ENCODE assay signal across 8 mouse cellular contexts in the genomic region with DNA sequence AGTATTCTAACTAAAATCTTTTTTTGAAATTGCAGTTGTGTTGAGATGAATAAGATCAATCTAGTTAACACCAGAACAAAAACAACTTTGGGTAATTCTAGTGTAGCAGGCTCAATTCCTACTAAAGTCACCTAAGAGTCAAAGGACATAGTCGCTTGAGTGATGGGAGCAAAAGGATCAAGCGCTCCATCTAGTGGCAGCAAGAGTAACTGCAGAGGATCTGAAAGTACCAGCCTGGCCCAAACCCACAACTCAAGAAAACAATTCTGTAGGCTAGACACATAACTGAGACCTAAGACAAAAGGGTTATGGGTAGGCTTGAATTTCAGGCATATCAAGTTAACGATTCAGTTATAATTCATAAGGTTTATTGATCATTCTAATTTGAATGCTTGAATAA. TPM values are rescaled to one million over a fixed set of nuclear protein-coding genes. Genes with fewer than 3 reads are reported as not detected.
A peak's percentile ranks its signal among the peaks of the same experiment; 100 is the strongest.
DNase-seq lines count a peak whose midpoint lies in the region; ATAC-seq and TF ChIP-seq lines count a peak whose summit lies in the region.

No protein-coding gene starts in this region.

- 3% methylated on average over 3 of the region's 3 CpGs for WGBS in forebrain, embryonic 11.5 days
- WGBS in hindbrain, postnatal 0 days, result under 1% methylated on average over 3 of the region's 3 CpGs
- WGBS in limb, embryonic 14.5 days, result 4% methylated on average over 3 of the region's 3 CpGs
- 2% methylated on average over 3 of the region's 3 CpGs for WGBS in midbrain, postnatal 0 days

- no peak overlapping the region for H3K4me2 ChIP-seq in forebrain, embryonic 11.5 days (ENCODE audit: low read depth, low read length, severe bottlenecking)
- no peak overlapping the region for H3K4me2 ChIP-seq in hindbrain, postnatal 0 days (ENCODE audit: low read depth, low read length)
- H3K4me2 ChIP-seq in limb, embryonic 14.5 days (replicated peaks; ENCODE audit: low read depth, low read length, severe bottlenecking), result no peak overlapping the region
- H3K4me2 ChIP-seq in midbrain, postnatal 0 days (ENCODE audit: low read depth, low read length, poor library complexity, severe bottlenecking), result no peak overlapping the region

- no peak overlapping the region for H3K9ac ChIP-seq in forebrain, embryonic 11.5 days (ENCODE audit: low read length)
- no peak overlapping the region for H3K9ac ChIP-seq in hindbrain, postnatal 0 days (replicated peaks; ENCODE audit: low read length)
- H3K9ac ChIP-seq in limb, embryonic 14.5 days (ENCODE audit: low read depth, low read length, severe bottlenecking), result no peak overlapping the region
- H3K9ac ChIP-seq in midbrain, postnatal 0 days (replicated peaks; ENCODE audit: low read length, poor library complexity, severe bottlenecking), result no peak overlapping the region

- peak; percentile 92 for TF ChIP-seq CTCF in hindbrain, postnatal 0 days (IDR thresholded peaks at IDR 0.05; ENCODE audit: low read depth)
- TF ChIP-seq CTCF in midbrain, postnatal 0 days (IDR thresholded peaks at IDR 0.05), result peak; percentile 90

- ATAC-seq in forebrain, embryonic 11.5 days (replicated peaks; ENCODE audit: low FRiP score), result peak; percentile 62
- peak; percentile 74 for ATAC-seq in hindbrain, postnatal 0 days
- ATAC-seq in limb, embryonic 14.5 days (ENCODE audit: low FRiP score, low read depth), result peak; percentile 71; the same call in 1 of the 2 replicates
- peak; percentile 71; the same call in 1 of the 2 replicates for ATAC-seq in midbrain, postnatal 0 days (ENCODE audit: low FRiP score)

- no peaks in the 10 kb centered on the region for H3K27me3 ChIP-seq in forebrain, embryonic 11.5 days (ENCODE audit: control insufficient read depth, insufficient read depth, low read length)
- H3K27me3 ChIP-seq in hindbrain, postnatal 0 days (ENCODE audit: insufficient read depth, low read length), result no peaks in the 10 kb centered on the region
- no peaks in the 10 kb centered on the region for H3K27me3 ChIP-seq in limb, embryonic 14.5 days (ENCODE audit: control insufficient read depth, insufficient read depth, low read length)
- H3K27me3 ChIP-seq in midbrain, postnatal 0 days (ENCODE audit: insufficient read depth, low read length), result no peaks in the 10 kb centered on the region

- no peak for TF ChIP-seq POLR2A in limb, embryonic 14.5 days (IDR thresholded peaks at IDR 0.05; ENCODE audit: borderline replicate concordance, extremely low read depth, insufficient read depth, insufficient read length)

- H3K4me1 ChIP-seq in forebrain, embryonic 11.5 days (replicated peaks; ENCODE audit: control insufficient read depth, insufficient read depth, low read length), result no peaks in the 10 kb centered on the region
- no peaks in the 10 kb centered on the region for H3K4me1 ChIP-seq in hindbrain, postnatal 0 days (ENCODE audit: insufficient read depth, low read length)
- no peaks in the 10 kb centered on the region for H3K4me1 ChIP-seq in limb, embryonic 14.5 days (ENCODE audit: control insufficient read depth, insufficient read depth, low read length)
- H3K4me1 ChIP-seq in midbrain, postnatal 0 days (ENCODE audit: insufficient read depth, low read length), result no peaks in the 10 kb centered on the region

- H3K4me3 ChIP-seq in forebrain, embryonic 11.5 days (ENCODE audit: low read depth, low read length), result no peak overlapping the region
- H3K4me3 ChIP-seq in hindbrain, postnatal 0 days (ENCODE audit: low read length), result no peak overlapping the region
- no peak overlapping the region for H3K4me3 ChIP-seq in limb, embryonic 14.5 days (replicated peaks; ENCODE audit: low read length)
- H3K4me3 ChIP-seq in midbrain, postnatal 0 days (ENCODE audit: low read depth, low read length), result no peak overlapping the region

- no peaks in the 10 kb centered on the region for H3K9me3 ChIP-seq in forebrain, embryonic 11.5 days (ENCODE audit: control insufficient read depth, low read length)
- H3K9me3 ChIP-seq in hindbrain, postnatal 0 days (ENCODE audit: low read length), result no peaks in the 10 kb centered on the region
- H3K9me3 ChIP-seq in limb, embryonic 14.5 days (ENCODE audit: control insufficient read depth, low read length), result no peaks in the 10 kb centered on the region
- H3K9me3 ChIP-seq in midbrain, postnatal 0 days (ENCODE audit: low read length), result no peaks in the 10 kb centered on the region

- peak; percentile 26 for DNase-seq in urinary bladder, postnatal 14 days (ENCODE audit: low spot score)
- no peak for DNase-seq in urinary bladder, postnatal 10 days (ENCODE audit: low spot score)
- DNase-seq in c-Kit-positive CD71-negative TER-119-negative erythroid progenitor cells, embryonic 14.5 days (ENCODE audit: low read depth), result peak; percentile 64
- peak; percentile 65 for DNase-seq in forebrain, embryonic 11.5 days (ENCODE audit: low spot score)
- DNase-seq in hindbrain, postnatal 0 days (ENCODE audit: low spot score), result peak; percentile 70
- DNase-seq in limb, embryonic 14.5 days (ENCODE audit: low spot score), result peak; percentile 36
- peak; percentile 55 for DNase-seq in midbrain, postnatal 0 days (ENCODE audit: low spot score)
- DNase-seq in thymus, postnatal 0 days (ENCODE audit: low spot score), result peak; percentile 79

- no peaks in the 10 kb centered on the region for H3K36me3 ChIP-seq in forebrain, embryonic 11.5 days (ENCODE audit: control insufficient read depth, insufficient read depth, low read length)
- no peaks in the 10 kb centered on the region for H3K36me3 ChIP-seq in hindbrain, postnatal 0 days (ENCODE audit: insufficient read depth, low read length)
- H3K36me3 ChIP-seq in limb, embryonic 14.5 days (ENCODE audit: control insufficient read depth, insufficient read depth, low read length), result no peaks in the 10 kb centered on the region
- H3K36me3 ChIP-seq in midbrain, postnatal 0 days (ENCODE audit: insufficient read depth, low read length), result no peaks in the 10 kb centered on the region

- H3K27ac ChIP-seq in forebrain, embryonic 11.5 days (ENCODE audit: low read depth, low read length), result no peak overlapping the region
- H3K27ac ChIP-seq in hindbrain, postnatal 0 days, result no peak overlapping the region
- H3K27ac ChIP-seq in limb, embryonic 14.5 days (replicated peaks; ENCODE audit: low read depth, low read length), result no peak overlapping the region
- H3K27ac ChIP-seq in midbrain, postnatal 0 days (ENCODE audit: low read depth, low read length), result no peak overlapping the region

RNA-seq across cellular contexts. Expression of a gene that starts 20.9 kb away (rescaled TPM):
- polyA plus RNA-seq in forebrain, embryonic 11.5 days (2014; fragmentation: Nextera tagmentation; extraction: Ambion mirVana), result 7.0 and 8.5 TPM in 2 replicates
- total RNA-seq in hindbrain, postnatal 0 days (2014; rRNA removed), result 21.0 and 23.4 TPM in 2 replicates
- 7.4 and 7.8 TPM in 2 replicates for polyA plus RNA-seq in hindbrain, postnatal 0 days (2015; fragmentation: Nextera tagmentation; extraction: Ambion mirVana)
- 14.0 and 15.1 TPM in 2 replicates for polyA plus RNA-seq in limb, embryonic 14.5 days (2012; rRNA removed)
- 10.5 and 11.8 TPM in 2 replicates for polyA plus RNA-seq in limb, embryonic 14.5 days (2014; fragmentation: Nextera tagmentation; extraction: Ambion mirVana)
- total RNA-seq in midbrain, postnatal 0 days (2014; rRNA removed), result 24.5 and 31.2 TPM in 2 replicates
- polyA plus RNA-seq in midbrain, postnatal 0 days (2015; fragmentation: Nextera tagmentation; extraction: Ambion mirVana), result 4.5 and 6.2 TPM in 2 replicates
- polyA plus RNA-seq in thymus, postnatal 0 days (2015; fragmentation: Nextera tagmentation; extraction: Ambion mirVana), result 11.6 and 17.9 TPM in 2 replicates

RNA-seq across cellular contexts. Expression of a gene that starts 57.8 kb away (rescaled TPM):
- not detected in 2 replicates for polyA plus RNA-seq in forebrain, embryonic 11.5 days (2014; fragmentation: Nextera tagmentation; extraction: Ambion mirVana)
- total RNA-seq in hindbrain, postnatal 0 days (2014; rRNA removed), result not detected in 2 replicates
- not detected in 2 replicates for polyA plus RNA-seq in hindbrain, postnatal 0 days (2015; fragmentation: Nextera tagmentation; extraction: Ambion mirVana)
- polyA plus RNA-seq in limb, embryonic 14.5 days (2012; rRNA removed), result 0.03 TPM in 1 of 2 replicates, not detected in the other
- not detected in 2 replicates for polyA plus RNA-seq in limb, embryonic 14.5 days (2014; fragmentation: Nextera tagmentation; extraction: Ambion mirVana)
- total RNA-seq in midbrain, postnatal 0 days (2014; rRNA removed), result not detected in 2 replicates
- polyA plus RNA-seq in midbrain, postnatal 0 days (2015; fragmentation: Nextera tagmentation; extraction: Ambion mirVana), result 0.05 TPM in 1 of 2 replicates, not detected in the other
- not detected in 2 replicates for polyA plus RNA-seq in thymus, postnatal 0 days (2015; fragmentation: Nextera tagmentation; extraction: Ambion mirVana)
